Mouse (Mus musculus) stomach, postnatal 0 days (tissue): Measurements from ENCODE around the gene Col27a1.

Experiments
- CTCF ChIP-seq: IDR thresholded peaks from 2 replicates; pipeline ENCODE4 v1.5.1; 2016; ENCODE audit warnings: antibody characterized with exemption, low read depth, mild to moderate bottlenecking, moderate library complexity
- EP300 ChIP-seq: optimal IDR thresholded peaks from 2 replicates; pipeline ENCODE3; 2016; ENCODE audit warnings: antibody characterized with exemption

- TF ChIP-seq CTCF (no peak), EP300 (no peak)
Measured at GRCm38 (mm10) chr4:63254151-63254550, 40.3 kb downstream of the Col27a1 start.
